Mouse (Mus musculus): ENCODE data around the gene Art2b. TPM values are rescaled to one million over a fixed set of nuclear protein-coding genes. Genes with fewer than 3 reads are reported as not detected.
"Not testable (repeated sequence)": the region's sequence is repeated elsewhere in the genome, so short reads cannot be mapped to it uniquely, and the experiment has no call there.

The Art2b gene
- total RNA-seq, 2 experiments from 2014 or later = not detected

DNA sequence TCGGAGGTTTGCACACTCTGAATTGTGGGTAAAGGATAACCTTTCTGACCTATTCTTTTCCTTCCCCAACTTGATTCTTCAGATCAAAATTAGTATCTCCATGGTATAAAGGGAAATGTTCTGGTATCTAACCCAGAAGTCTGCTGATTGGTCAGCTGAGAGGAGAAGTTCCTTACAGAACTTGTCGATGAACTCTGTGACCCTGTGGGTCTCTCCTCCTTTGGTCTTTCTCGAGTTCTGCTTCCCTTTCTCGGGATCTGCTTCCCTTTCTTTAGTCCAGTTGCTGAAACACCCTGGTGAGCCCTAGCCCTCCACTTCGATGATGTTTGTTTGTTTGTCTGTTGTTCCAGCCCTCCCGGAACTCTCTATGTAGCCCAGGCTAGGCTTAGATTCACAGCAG lies 22.4 kb upstream of the Art2b start:
- intact Hi-C loops (cut with DNase I) = no loop called here
- H3K4me3 ChIP-seq = no peak overlapping the region
- no peak for DNase-seq (ENCODE audit: extremely low spot score in 1 of 2, low spot score in 2 of 2)
- H3K27ac ChIP-seq = no peak overlapping the region
- no peak for TF ChIP-seq CTCF (IDR thresholded peaks at IDR 0.05)

DNA sequence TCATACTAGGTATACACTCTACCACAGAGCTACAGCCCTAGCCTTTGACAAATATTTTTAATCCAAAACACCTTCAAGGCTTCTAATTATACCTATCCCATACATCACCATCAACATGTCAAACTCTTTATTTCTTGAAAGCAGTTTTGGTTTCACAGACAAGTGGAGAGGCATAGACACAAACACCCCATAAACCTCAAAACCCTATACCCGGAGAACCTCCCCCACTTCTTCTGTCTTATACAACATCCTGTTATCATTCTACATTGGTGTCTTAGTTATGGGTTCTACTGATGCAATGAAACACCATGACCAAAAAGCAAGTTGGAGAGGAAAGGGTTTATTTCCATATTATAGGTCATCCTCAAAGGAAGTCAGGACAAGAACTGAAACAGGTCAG lies 15.0 kb upstream of the Art2b start:
- DNase-seq (ENCODE audit: extremely low spot score in 1 of 2, low spot score in 2 of 2) = no peak
- intact Hi-C loops (cut with DNase I) = no loop called here
- no peak overlapping the region for H3K27ac ChIP-seq
- TF ChIP-seq CTCF (IDR thresholded peaks at IDR 0.05) = no peak
- H3K4me3 ChIP-seq = no peak overlapping the region

- TF ChIP-seq CTCF (IDR thresholded peaks at IDR 0.05) = no peak
- Histone ChIP-seq H3K27ac (no peak overlapping the region), H3K4me3 (no peak overlapping the region)
- no peak for DNase-seq (ENCODE audit: extremely low spot score in 1 of 2, low spot score in 2 of 2)
- intact Hi-C loops (cut with DNase I) = no loop called here
Measured at GRCm38 (mm10) chr7:101598482-101598881, 13.1 kb upstream of the Art2b start.

GRCm38 (mm10) chr7:101594969-101595368 lies 9.6 kb upstream of the Art2b start:
- DNase-seq (ENCODE audit: extremely low spot score in 1 of 2, low spot score in 2 of 2) = no peak
- Histone ChIP-seq H3K27ac (no peak overlapping the region), H3K4me3 (no peak overlapping the region)
- intact Hi-C loops (cut with DNase I) = no loop called here
- TF ChIP-seq CTCF (IDR thresholded peaks at IDR 0.05) = no peak

DNA sequence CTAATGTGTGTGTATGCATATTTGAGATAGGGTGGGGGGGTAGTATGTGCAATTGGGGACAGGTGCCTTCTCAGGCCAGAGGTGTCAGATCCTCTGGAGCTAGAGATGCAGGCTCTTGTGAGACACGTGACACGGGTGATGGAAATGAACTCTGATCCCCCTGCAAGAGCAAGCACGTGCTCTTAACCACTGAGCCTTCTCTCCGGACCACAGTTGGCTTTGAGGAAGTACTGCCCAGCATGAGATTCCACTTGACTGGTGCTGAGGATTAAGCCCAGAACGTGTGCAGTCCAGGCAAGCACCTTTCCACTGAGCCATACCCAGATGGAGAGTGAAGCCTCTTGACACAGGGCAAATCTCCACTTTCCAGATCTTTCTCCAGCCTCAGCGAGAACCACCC lies 1.1 kb downstream of the Art2b start:
- intact Hi-C loops (cut with DNase I) = loop anchor here (1.0 kb wide), 1 partner anchor 26 kb away; no protein-coding TSS in a partner anchor
- H3K4me3 ChIP-seq; DNase-seq (ENCODE audit: extremely low spot score in 1 of 2, low spot score in 2 of 2); H3K27ac ChIP-seq: not testable (repeated sequence)

DNA sequence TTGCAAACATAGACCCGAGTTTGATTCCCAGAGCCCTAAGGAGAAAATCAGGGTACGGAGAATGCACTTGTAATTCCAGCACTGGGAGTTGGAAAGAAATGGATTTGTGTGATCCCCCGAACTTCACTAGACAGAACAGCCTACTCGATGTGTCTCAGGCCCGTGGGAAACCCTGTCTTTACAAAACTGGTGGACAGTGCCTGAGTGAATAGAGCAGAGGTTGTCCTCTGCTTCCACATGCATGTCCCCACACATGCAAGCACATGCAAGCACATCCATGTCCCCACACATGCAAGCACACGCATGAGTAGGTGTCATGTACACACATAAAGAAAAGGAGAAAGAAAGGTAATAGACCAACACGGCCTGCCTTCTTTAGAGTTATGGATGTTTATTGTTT lies 3.4 kb downstream of the Art2b start:
- no peak for DNase-seq (ENCODE audit: extremely low spot score in 1 of 2, low spot score in 2 of 2)
- intact Hi-C loops (cut with DNase I) = no loop called here
- Histone ChIP-seq H3K4me3 (no peak overlapping the region), H3K27ac (no peak overlapping the region)
- no peak for TF ChIP-seq CTCF (IDR thresholded peaks at IDR 0.05)

- H3K4me3 ChIP-seq; intact Hi-C loops (cut with DNase I); DNase-seq (ENCODE audit: extremely low spot score in 1 of 2, low spot score in 2 of 2); H3K27ac ChIP-seq: not testable (repeated sequence)
Measured at GRCm38 (mm10) chr7:101580863-101581262, 4.5 kb downstream of the Art2b start.

- Histone ChIP-seq H3K4me3 (no peak overlapping the region), H3K27ac (no peak overlapping the region)
- intact Hi-C loops (cut with DNase I) = no loop called here
- no peak for TF ChIP-seq CTCF (IDR thresholded peaks at IDR 0.05)
- no peak for DNase-seq (ENCODE audit: extremely low spot score in 1 of 2, low spot score in 2 of 2)
Measured at GRCm38 (mm10) chr7:101574413-101574812, 11.0 kb downstream of the Art2b start.

- intact Hi-C loops (cut with DNase I); H3K4me3 ChIP-seq; H3K27ac ChIP-seq; DNase-seq (ENCODE audit: extremely low spot score in 1 of 2, low spot score in 2 of 2): not testable (repeated sequence)
Measured at GRCm38 (mm10) chr7:101573636-101574035, 11.8 kb downstream of the Art2b start.

DNA sequence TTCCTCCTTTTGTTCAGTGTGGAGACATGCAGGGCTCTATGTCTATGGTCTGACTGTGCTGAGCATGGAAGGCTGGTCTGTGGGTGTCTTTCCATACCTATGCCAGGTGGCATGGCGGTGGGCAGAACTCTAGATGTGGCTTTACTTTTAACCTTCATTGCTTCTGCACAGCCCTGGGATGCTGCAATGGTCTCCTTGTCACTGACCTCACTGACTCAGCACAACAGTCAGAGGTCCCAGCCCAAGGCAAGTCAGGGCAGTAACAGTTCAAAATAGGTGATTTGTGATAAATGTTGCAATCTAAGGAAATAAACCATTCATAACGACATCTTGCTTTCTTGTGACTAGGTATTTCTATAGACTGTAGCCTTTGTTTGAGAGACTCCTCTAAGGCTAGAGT lies 21.3 kb downstream of the Art2b start:
- intact Hi-C loops (cut with DNase I) = no loop called here

DNA sequence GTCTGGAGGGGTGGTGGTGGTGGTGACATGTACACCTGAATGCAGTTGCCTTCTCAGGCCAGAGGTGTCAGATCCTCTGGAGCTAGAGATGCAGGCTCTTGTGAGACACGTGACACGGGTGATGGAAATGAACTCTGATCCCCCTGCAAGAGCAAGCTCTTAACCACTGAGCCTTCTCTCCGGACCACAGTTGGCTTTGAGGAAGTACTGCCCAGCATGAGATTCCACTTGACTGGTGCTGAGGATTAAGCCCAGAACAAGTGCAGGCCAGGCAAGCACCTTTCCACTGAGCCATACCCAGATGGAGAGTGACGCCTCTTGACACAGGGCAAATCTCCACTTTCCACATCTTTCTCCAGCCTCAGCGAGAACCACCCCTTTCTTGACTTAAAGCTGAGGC lies 26.0 kb downstream of the Art2b start:
- DNase-seq (ENCODE audit: extremely low spot score in 1 of 2, low spot score in 2 of 2); H3K4me3 ChIP-seq; intact Hi-C loops (cut with DNase I); H3K27ac ChIP-seq: not testable (repeated sequence)

More for the DNA sequence above, 21.3 kb downstream of the Art2b start:
- DNase-seq (ENCODE audit: extremely low spot score in 1 of 2, low spot score in 2 of 2) = no peak
- H3K4me3 ChIP-seq = no peak overlapping the region
- H3K27ac ChIP-seq = no peak overlapping the region
- TF ChIP-seq CTCF (IDR thresholded peaks at IDR 0.05) = no peak

DNA sequence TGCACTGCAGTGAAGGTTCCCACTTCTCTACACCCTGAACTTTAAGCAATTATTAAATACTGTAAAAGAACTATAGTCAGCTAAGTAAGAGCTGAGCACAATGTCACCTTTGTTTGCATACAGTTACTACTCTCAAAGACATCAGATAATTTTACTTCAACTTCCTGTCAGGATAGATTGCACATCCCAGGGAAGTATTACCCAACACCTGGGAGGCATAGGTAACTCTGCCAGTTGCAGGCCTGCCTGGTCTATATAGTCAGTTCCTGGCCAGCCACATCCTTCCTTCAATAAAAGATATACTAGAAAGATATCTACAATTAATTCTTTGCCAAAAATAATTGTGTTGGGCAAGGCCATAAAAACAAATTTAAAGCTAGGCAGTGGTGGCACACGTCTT lies 28.0 kb downstream of the Art2b start:
- Histone ChIP-seq H3K4me3 (no peak overlapping the region), H3K27ac (no peak overlapping the region)
- DNase-seq (ENCODE audit: extremely low spot score in 1 of 2, low spot score in 2 of 2) = no peak
- TF ChIP-seq CTCF (IDR thresholded peaks at IDR 0.05) = no peak
- intact Hi-C loops (cut with DNase I) = no loop called here

GRCm38 (mm10) chr7:101555473-101555872 lies 29.9 kb downstream of the Art2b start:
- DNase-seq (ENCODE audit: extremely low spot score in 1 of 2, low spot score in 2 of 2); intact Hi-C loops (cut with DNase I); H3K27ac ChIP-seq; H3K4me3 ChIP-seq: not testable (repeated sequence)

DNA sequence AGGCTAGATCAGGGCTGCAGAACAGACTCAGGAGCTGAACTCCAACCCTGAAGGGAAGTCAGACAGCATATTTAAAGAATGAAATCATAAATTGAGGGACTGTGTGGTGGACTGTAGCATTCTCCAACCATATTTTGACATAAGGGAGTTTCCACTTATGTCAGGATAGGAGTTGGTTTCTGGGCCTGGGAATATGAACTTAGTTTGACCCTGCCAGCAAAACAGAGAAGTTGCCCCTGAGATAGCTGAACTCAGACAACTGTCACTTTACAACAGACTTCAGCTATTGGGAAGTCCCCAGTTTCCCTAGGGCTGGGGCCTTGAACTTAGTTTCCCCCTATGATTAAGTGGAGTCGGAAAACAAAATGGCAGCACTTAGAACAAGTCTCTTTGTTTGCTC lies 33.9 kb downstream of the Art2b start:
- intact Hi-C loops (cut with DNase I) = no loop called here
- no peak overlapping the region for H3K4me3 ChIP-seq
- no peak for TF ChIP-seq CTCF (IDR thresholded peaks at IDR 0.05)
- no peak for DNase-seq (ENCODE audit: extremely low spot score in 1 of 2, low spot score in 2 of 2)
- H3K27ac ChIP-seq = no peak overlapping the region
